Mouse (Mus musculus): ENCODE measurements at regions not wholly inside any gene's neighbourhood (a gene's known extent, or its start where the extent isn't known, plus 50 kb on each side); places are given as distances from the start of the nearest gene placed in this dataset.

DNA sequence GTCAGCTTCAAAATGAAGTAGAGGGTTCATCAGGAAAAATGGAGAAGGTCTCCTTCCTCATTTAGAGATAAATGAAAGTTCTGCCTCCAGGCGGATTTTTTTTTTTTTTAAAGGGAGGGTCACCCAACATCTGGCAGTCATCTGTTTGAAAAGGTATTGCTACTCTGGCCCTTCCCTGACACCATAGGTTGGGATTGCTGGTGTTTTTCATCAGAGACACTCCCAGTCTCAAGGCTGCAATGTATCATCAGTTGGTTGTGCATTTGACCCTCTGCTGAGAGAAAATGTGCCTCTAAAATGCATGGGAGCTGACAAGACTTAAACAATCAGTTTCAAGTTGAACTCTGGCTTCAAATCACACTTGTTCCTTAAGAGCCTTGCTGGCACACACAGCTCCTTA is 1344.4 kb downstream of the Mat2b start:
- 16% methylated on average over 1 of the region's 1 CpGs for WGBS
- Histone ChIP-seq H3K9ac (ENCODE audit: low read length) (no peak overlapping the region), H3K9me3 (ENCODE audit: control insufficient read depth, low read length) (no peaks in the 10 kb centered on the region), H3K27me3 (ENCODE audit: control insufficient read depth, insufficient read depth, low read depth, low read length) (no peaks in the 10 kb centered on the region), H3K4me3 (ENCODE audit: low read length) (no peak overlapping the region), H3K4me1 (replicated peaks; ENCODE audit: control insufficient read depth, insufficient read depth, low read length) (no peaks in the 10 kb centered on the region), H3K4me2 (ENCODE audit: low read depth, low read length) (no peak overlapping the region), H3K36me3 (ENCODE audit: control insufficient read depth, insufficient read depth, low read length) (no peaks in the 10 kb centered on the region), H3K27ac (ENCODE audit: low read length) (no peak overlapping the region)
- ATAC-seq (ENCODE audit: low read depth): no peak

Measured in lung, embryonic 16.5 days (tissue).